Mouse (Mus musculus) bone marrow, adult 2 months (tissue): ENCODE results near the gene Rbpj.

ENCODE experiments used
- CTCF ChIP-seq: fragments of 200-500 bp; IDR thresholded peaks from 2 replicates; pipeline ENCODE4 v1.5.1; 2011; ENCODE audit warnings: low read length, control low read depth; ENCODE audit not compliant: control insufficient read depth, insufficient read depth
- POLR2A ChIP-seq: fragments of 200-500 bp; IDR thresholded peaks from 2 replicates; pipeline ENCODE4 v1.6.1; 2011; ENCODE audit warnings: low read depth, mild to moderate bottlenecking, control low read depth, low read length, borderline replicate concordance; ENCODE audit not compliant: control insufficient read depth

- TF ChIP-seq POLR2A (no peak), CTCF (no peak)
Observed at GRCm38 (mm10) chr5:53584069-53584767, 118.3 kb downstream of the Rbpj start.
